Mouse (Mus musculus) B cell, adult (primary cell): ENCODE data around the gene Myom3. TPM values are rescaled to one million over a fixed set of nuclear protein-coding genes. Genes with fewer than 3 reads are reported as not detected.

ENCODE experiments used
- total RNA-seq: library from RNA; stranded (reverse); gene quantifications from 4 replicates; pipeline ENCODE4 v1.2.4, GENCODE M21; 2023; ENCODE audit not compliant: inconsistent age

Gene Myom3
- not detected in 4 replicates for total RNA-seq

DNA sequence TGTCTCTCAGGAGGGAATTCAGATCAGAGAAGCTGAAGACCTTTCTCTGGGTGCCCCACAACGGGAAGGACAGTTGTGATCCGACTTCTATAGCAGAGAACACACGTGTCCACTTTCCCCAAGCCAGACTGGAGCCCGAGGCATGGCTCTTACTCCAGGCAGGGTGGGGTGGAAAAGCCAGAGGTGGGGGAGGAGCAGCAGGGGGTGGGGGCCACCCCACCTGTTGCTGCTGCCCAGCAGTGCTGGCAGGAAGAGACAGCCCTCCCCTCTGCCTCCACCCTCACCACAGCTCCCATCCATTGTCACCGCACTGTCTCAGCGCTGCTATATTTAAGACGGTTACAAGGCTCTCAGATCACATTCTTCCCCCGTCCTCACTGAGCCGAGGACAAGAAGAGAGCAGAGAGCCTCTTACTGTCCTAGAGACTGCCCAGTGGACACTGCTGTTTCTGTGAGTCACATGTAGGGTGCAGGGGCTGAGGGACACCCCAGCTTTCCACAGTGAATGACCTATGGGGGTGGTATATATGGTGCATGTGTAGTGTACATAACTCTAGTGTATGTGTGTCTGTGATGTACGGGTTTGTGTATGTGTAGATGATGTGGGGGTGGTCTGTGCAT lies at the start of gene Myom3:
TSS of gene Myom3 (plus strand) at position 360 of the 621 bp plus-strand sequence.

GRCm38 (mm10) chr4:135727817-135728216 lies 31.7 kb upstream of the Myom3 start, which contains the start of gene Il22ra1:
Il22ra1 (plus strand) TSS chr4:135728172.

GRCm38 (mm10) chr4:135855536-135856222 lies 96.2 kb downstream of the Myom3 start, which contains the start of gene Srsf10:
Srsf10 (plus strand) TSS chr4:135855747.

Other genes starting within 250 kb of the Myom3 start
- not detected in 4 replicates for gene Grhl3, start 186.1 kb upstream of the Myom3 start, total RNA-seq
- gene Ifnlr1, start 73.4 kb upstream of the Myom3 start, total RNA-seq = 0.32 to 0.58 TPM (median 0.38 TPM) in 4 replicates
- gene Il22ra1, start 31.5 kb upstream of the Myom3 start, total RNA-seq = not detected in 4 replicates
- gene Srsf10, start 96.0 kb downstream of the Myom3 start, total RNA-seq = 189 to 215 TPM (median 192 TPM) in 4 replicates
- gene Pnrc2, start 114.1 kb downstream of the Myom3 start, total RNA-seq = 128 to 150 TPM (median 142 TPM) in 4 replicates
- 176 to 190 TPM (median 188 TPM) in 4 replicates for gene Cnr2, start 135.7 kb downstream of the Myom3 start, total RNA-seq
- 164 to 200 TPM (median 175 TPM) in 4 replicates for gene Fuca1, start 161.0 kb downstream of the Myom3 start, total RNA-seq
- 24.4 to 35.4 TPM (median 29.7 TPM) in 4 replicates for gene Hmgcl, start 186.7 kb downstream of the Myom3 start, total RNA-seq
- 7.4 to 11.9 TPM (median 8.9 TPM) in 4 replicates for gene Gale, start 204.0 kb downstream of the Myom3 start, total RNA-seq
- gene Lypla2, start 212.9 kb downstream of the Myom3 start, total RNA-seq = 98.8 to 111 TPM (median 104 TPM) in 4 replicates
- gene Pithd1, start 227.5 kb downstream of the Myom3 start, total RNA-seq = 33.1 to 38.4 TPM (median 36.6 TPM) in 4 replicates